Mouse (Mus musculus) stomach, embryonic 15.5 days (tissue): ENCODE measurements at regions not wholly inside any gene's neighbourhood (a gene's known extent, or its start where the extent isn't known, plus 50 kb on each side); places are given as distances from the start of the nearest gene placed in this dataset.

Source experiments
- ATAC-seq: fragments of 200-750 bp; cut with Nextera tagmentation; 2 replicates; pipeline ENCODE4 v1.8.0; 2017; ENCODE audit warnings: low read depth, moderate number of reproducible peaks, moderate TSS enrichment; ENCODE audit not compliant: insufficient read depth, low FRiP score
- H3K27ac ChIP-seq: fragments of 300-500 bp; sonication (generic); 2 replicates; pipeline ENCODE4 v1.5.1; 2015; ENCODE audit warnings: mild to moderate bottlenecking, inconsistent platforms
- H3K27me3 ChIP-seq: fragments of 300-500 bp; sonication (generic); replicated peaks from 2 replicates; pipeline ENCODE4 v1.6.1; 2015; ENCODE audit warnings: inconsistent platforms
- H3K36me3 ChIP-seq: fragments of 300-500 bp; sonication (generic); 2 replicates; pipeline ENCODE4 v1.6.1; 2015; ENCODE audit warnings: inconsistent platforms
- H3K4me1 ChIP-seq: fragments of 300-500 bp; sonication (generic); 2 replicates; pipeline ENCODE4 v1.6.1; 2015; ENCODE audit warnings: inconsistent platforms
- H3K4me2 ChIP-seq: fragments of 300-500 bp; sonication (generic); 2 replicates; pipeline ENCODE4 v1.6.1; 2015; ENCODE audit warnings: mild to moderate bottlenecking, inconsistent platforms
- H3K4me3 ChIP-seq: fragments of 300-500 bp; sonication (generic); replicated peaks from 2 replicates; pipeline ENCODE4 v1.5.1; 2015; ENCODE audit warnings: inconsistent platforms
- H3K9ac ChIP-seq: fragments of 300-500 bp; sonication (generic); 2 replicates; pipeline ENCODE4 v1.6.1; 2015; ENCODE audit warnings: inconsistent platforms
- H3K9me3 ChIP-seq: fragments of 300-500 bp; sonication (generic); 2 replicates; pipeline ENCODE4 v1.6.1; 2016; ENCODE audit warnings: inconsistent platforms
- WGBS: fragments of 180-500 bp; shearing (Covaris S2); methylation state at CpG from one replicate; pipeline ENCODE4 v1.1.7; 2015; 5-methylcytosine and 5-hydroxymethylcytosine counted together

- Histone ChIP-seq H3K36me3 (no peaks in the 10 kb centered on the region), H3K4me3 (no peak overlapping the region), H3K9me3 (no peaks in the 10 kb centered on the region), H3K27ac (no peak overlapping the region), H3K27me3 (no peaks in the 10 kb centered on the region), H3K4me2 (no peak overlapping the region), H3K9ac (no peak overlapping the region), H3K4me1 (no peaks in the 10 kb centered on the region)
- 35% methylated on average over 13 of the region's 13 CpGs for WGBS
- ATAC-seq, result no peak
Measured at GRCm38 (mm10) chrX:60719428-60720151, 127.1 kb upstream of the Atp11c start.

- no peak for ATAC-seq
- WGBS, result 31% methylated on average over 6 of the region's 6 CpGs
Measured at GRCm38 (mm10) chrX:60718794-60719193, 126.3 kb upstream of the Atp11c start.

GRCm38 (mm10) chrX:60718156-60718769 lies 125.8 kb upstream of the Atp11c start:
- Histone ChIP-seq H3K4me2 (peak overlapping the region; percentile 19; the same call in 1 of the 2 replicates), H3K9me3 (no peaks in the 10 kb centered on the region), H3K4me1 (no peaks in the 10 kb centered on the region), H3K4me3 (no peak overlapping the region), H3K27ac (no peak overlapping the region), H3K27me3 (no peaks in the 10 kb centered on the region), H3K36me3 (no peaks in the 10 kb centered on the region), H3K9ac (no peak overlapping the region)
- ATAC-seq, result no peak
- WGBS, result 20% methylated on average over 11 of the region's 11 CpGs

More at GRCm38 (mm10) chrX:60718794-60719193, 126.3 kb upstream of the Atp11c start:
- H3K27ac ChIP-seq, result no peak overlapping the region
- H3K4me2 ChIP-seq, result no peak overlapping the region
- H3K36me3 ChIP-seq, result no peaks in the 10 kb centered on the region
- no peaks in the 10 kb centered on the region for H3K4me1 ChIP-seq
- H3K4me3 ChIP-seq, result no peak overlapping the region
- H3K9me3 ChIP-seq, result no peaks in the 10 kb centered on the region
- no peak overlapping the region for H3K9ac ChIP-seq
- no peaks in the 10 kb centered on the region for H3K27me3 ChIP-seq

- Histone ChIP-seq H3K4me3 (no peak overlapping the region), H3K27ac (no peak overlapping the region), H3K36me3 (no peaks in the 10 kb centered on the region), H3K4me1 (no peaks in the 10 kb centered on the region), H3K9ac (no peak overlapping the region), H3K27me3 (no peaks in the 10 kb centered on the region), H3K9me3 (no peaks in the 10 kb centered on the region), H3K4me2 (no peak overlapping the region)
- 56% methylated on average over 7 of the region's 7 CpGs for WGBS
- ATAC-seq, result no peak
Measured at GRCm38 (mm10) chrX:60681036-60681706, 88.7 kb upstream of the Atp11c start.

- Histone ChIP-seq H3K9me3 (no peaks in the 10 kb centered on the region), H3K9ac (no peak overlapping the region), H3K27ac (no peak overlapping the region), H3K36me3 (no peaks in the 10 kb centered on the region), H3K4me3 (no peak overlapping the region), H3K4me1 (no peaks in the 10 kb centered on the region), H3K27me3 (no peaks in the 10 kb centered on the region), H3K4me2 (no peak overlapping the region)
- ATAC-seq, result no peak
- 57% methylated on average over 10 of the region's 10 CpGs for WGBS
Measured at GRCm38 (mm10) chrX:60644726-60645318, 52.3 kb upstream of the Atp11c start.
